Mouse (Mus musculus) kidney, adult 2 months (tissue): ENCODE data around the gene 9530068E07Rik. TPM values are rescaled to one million over a fixed set of nuclear protein-coding genes. Genes with fewer than 3 reads are reported as not detected.
A peak's percentile ranks its signal among the peaks of the same experiment; 100 is the strongest.

Experiments used
- DNase-seq: peaks from one replicate; pipeline ENCODE4 v3.0.0; 2021
- H3K27ac ChIP-seq: fragments of 200-500 bp; 2 replicates; pipeline ENCODE4 v1.5.1; 2012; ENCODE audit warnings: low read depth, low read length, control low read depth, inconsistent platforms; ENCODE audit not compliant: insufficient read depth
- H3K27me3 ChIP-seq: fragments of 200-500 bp; replicated peaks from 2 replicates; pipeline ENCODE4 v1.6.1; 2012; ENCODE audit warnings: mild to moderate bottlenecking, moderate library complexity, low read length, inconsistent platforms; ENCODE audit not compliant: control insufficient read depth, insufficient read depth
- H3K36me3 ChIP-seq: fragments of 200-500 bp; 2 replicates; pipeline ENCODE4 v1.6.1; 2012; ENCODE audit warnings: mild to moderate bottlenecking, moderate library complexity, low read length, inconsistent platforms; ENCODE audit not compliant: control insufficient read depth, insufficient read depth
- H3K4me1 ChIP-seq: fragments of 200-500 bp; 2 replicates; pipeline ENCODE4 v1.6.1; 2011; ENCODE audit warnings: low read length; ENCODE audit not compliant: control insufficient read depth, insufficient read depth
- H3K4me3 ChIP-seq: fragments of 200-500 bp; 2 replicates; pipeline ENCODE4 v1.5.1; 2011; ENCODE audit warnings: mild to moderate bottlenecking, low read depth, low read length, control low read depth; ENCODE audit not compliant: insufficient read depth
- CTCF ChIP-seq: fragments of 200-500 bp; conservative IDR thresholded peaks from 2 replicates; pipeline ENCODE4 v1.5.1; 2011; ENCODE audit warnings: low read depth, mild to moderate bottlenecking, control low read depth, low read length, moderate library complexity, mixed read lengths; ENCODE audit not compliant: insufficient read depth, insufficient read length
- POLR2A ChIP-seq: fragments of 200-500 bp; IDR thresholded peaks from one replicate; pipeline ENCODE4 v1.6.1; 2011; ENCODE audit warnings: low read depth, low read length, control low read depth
- WGBS: fragments of 180-500 bp; shearing (Covaris S2); methylation state at CpG from one replicate; pipeline ENCODE4 v1.1.7; 2018; 5-methylcytosine and 5-hydroxymethylcytosine counted together
- polyA plus RNA-seq: library from polyadenylated mRNA; depleted of rRNA; stranded (reverse); fragments of >200 nt; gene quantifications from 2 replicates; pipeline ENCODE4 v1.2.3, GENCODE M21; 2012; rRNA removed

The 9530068E07Rik gene
- polyA plus RNA-seq, 1 experiment, result 219 TPM

GRCm38 (mm10) chr11:52437123-52437522 lies 40.9 kb downstream of the 9530068E07Rik start:
- no peak overlapping the region for H3K4me3 ChIP-seq
- 17% methylated on average over 10 of the region's 10 CpGs for WGBS

GRCm38 (mm10) chr11:52441096-52441495 lies 44.9 kb downstream of the 9530068E07Rik start:
- Histone ChIP-seq H3K4me3 (no peak overlapping the region), H3K27me3 (no peaks in the 10 kb centered on the region), H3K27ac (no peak overlapping the region), H3K36me3 (no peaks in the 10 kb centered on the region), H3K4me1 (no peaks in the 10 kb centered on the region)
- no peak for DNase-seq
- WGBS, result 82% methylated on average over 2 of the region's 2 CpGs
- TF ChIP-seq POLR2A (no peak), CTCF (no peak)

More at GRCm38 (mm10) chr11:52437123-52437522, 40.9 kb downstream of the 9530068E07Rik start:
- no peaks in the 10 kb centered on the region for H3K4me1 ChIP-seq
- TF ChIP-seq CTCF, result no peak
- TF ChIP-seq POLR2A, result no peak
- DNase-seq, result peak; percentile 21
- no peaks in the 10 kb centered on the region for H3K36me3 ChIP-seq
- H3K27ac ChIP-seq, result no peak overlapping the region
- no peaks in the 10 kb centered on the region for H3K27me3 ChIP-seq

DNA sequence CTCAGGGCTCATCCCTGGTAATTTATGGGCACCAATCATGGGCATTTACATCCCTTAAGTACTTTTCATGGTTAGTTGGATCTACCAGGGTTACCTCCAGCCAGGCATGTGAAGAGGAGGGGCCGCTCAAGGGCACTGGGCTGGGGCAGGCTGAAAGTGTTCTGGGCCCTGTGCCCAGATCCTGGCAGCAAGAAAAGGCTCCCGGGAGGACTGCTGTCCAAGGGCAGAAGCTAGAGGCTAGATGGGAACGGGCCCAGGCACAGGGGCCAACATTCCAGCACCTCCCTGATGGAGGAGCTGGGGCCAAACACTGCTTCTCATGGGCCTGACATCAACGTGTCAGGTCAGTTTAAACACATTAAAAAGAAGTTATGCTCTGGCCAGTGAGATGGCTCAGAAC lies 51.0 kb downstream of the 9530068E07Rik start:
- WGBS, result 10% methylated on average over 4 of the region's 4 CpGs
- TF ChIP-seq CTCF, result no peak
- no peak for TF ChIP-seq POLR2A
- DNase-seq, result peak; percentile 91
- no peaks in the 10 kb centered on the region for H3K4me1 ChIP-seq
- no peaks in the 10 kb centered on the region for H3K36me3 ChIP-seq
- H3K27ac ChIP-seq, result no peak overlapping the region
- no peaks in the 10 kb centered on the region for H3K27me3 ChIP-seq
- no peak overlapping the region for H3K4me3 ChIP-seq

DNA sequence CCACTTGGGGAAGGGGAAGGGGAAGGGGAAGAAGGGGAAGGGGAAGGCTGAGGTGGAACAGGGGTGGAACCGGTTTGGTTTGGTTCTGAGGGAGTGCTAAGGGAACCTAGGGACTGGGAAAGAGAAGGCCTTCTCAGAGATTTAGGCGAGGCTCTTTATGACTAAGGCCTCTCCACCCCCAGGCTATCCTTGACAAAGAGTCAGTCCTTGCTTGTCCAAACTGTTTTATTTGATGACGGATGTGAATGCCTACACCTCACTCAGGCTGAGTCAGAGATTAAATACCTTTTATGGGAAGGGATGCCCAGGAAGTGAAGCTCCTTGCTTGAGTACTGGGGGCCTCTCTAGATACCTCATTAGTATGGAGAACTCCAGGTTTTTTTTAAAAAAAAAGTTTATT lies 52.8 kb downstream of the 9530068E07Rik start:
- 79% methylated on average over 3 of the region's 3 CpGs for WGBS
- no peak for DNase-seq
- Histone ChIP-seq H3K4me1 (no peaks in the 10 kb centered on the region), H3K27ac (no peak overlapping the region), H3K4me3 (no peak overlapping the region), H3K36me3 (no peaks in the 10 kb centered on the region), H3K27me3 (no peaks in the 10 kb centered on the region)
- TF ChIP-seq CTCF, result no peak
- no peak for TF ChIP-seq POLR2A

DNA sequence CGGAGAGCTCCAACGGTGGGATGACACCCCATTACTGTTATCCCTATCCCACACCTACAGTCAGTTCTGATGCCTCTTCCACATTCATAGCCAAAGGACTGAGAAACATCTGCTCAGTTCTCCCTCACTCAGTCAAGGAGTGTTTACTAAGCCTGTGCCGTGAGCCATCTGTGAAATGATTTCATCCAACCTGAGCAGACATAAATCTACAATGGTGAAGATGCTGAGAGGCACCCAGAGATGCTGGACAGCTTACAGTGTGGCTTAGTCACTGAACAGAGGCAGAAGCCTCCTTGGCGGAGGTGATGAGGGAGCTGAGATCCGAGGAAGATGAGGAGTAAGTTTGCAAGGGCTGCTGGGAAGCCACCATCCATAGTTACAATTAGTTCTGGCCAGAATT lies 62.1 kb downstream of the 9530068E07Rik start:
- 56% methylated on average over 5 of the region's 5 CpGs for WGBS
- Histone ChIP-seq H3K36me3 (no peaks in the 10 kb centered on the region), H3K27ac (no peak overlapping the region), H3K27me3 (no peaks in the 10 kb centered on the region), H3K4me1 (no peaks in the 10 kb centered on the region), H3K4me3 (no peak overlapping the region)
- TF ChIP-seq CTCF (no peak), POLR2A (no peak)
- DNase-seq, result no peak

Other genes with a start within 250 kb of the 9530068E07Rik start
- gene Olfr1371, start 182.4 kb upstream of the 9530068E07Rik start, polyA plus RNA-seq, result not detected in 2 replicates
- 34.4 and 68.9 TPM in 2 replicates for gene Skp1a, start 164.4 kb upstream of the 9530068E07Rik start, polyA plus RNA-seq
- gene Tcf7, start 113.4 kb upstream of the 9530068E07Rik start, polyA plus RNA-seq, result 2.1 and 13.2 TPM in 2 replicates
- 259 and 341 TPM in 2 replicates for gene Vdac1, start 35.6 kb upstream of the 9530068E07Rik start, polyA plus RNA-seq